20 mouse cellular contexts compared by ENCODE assay signal in the genomic region with DNA sequence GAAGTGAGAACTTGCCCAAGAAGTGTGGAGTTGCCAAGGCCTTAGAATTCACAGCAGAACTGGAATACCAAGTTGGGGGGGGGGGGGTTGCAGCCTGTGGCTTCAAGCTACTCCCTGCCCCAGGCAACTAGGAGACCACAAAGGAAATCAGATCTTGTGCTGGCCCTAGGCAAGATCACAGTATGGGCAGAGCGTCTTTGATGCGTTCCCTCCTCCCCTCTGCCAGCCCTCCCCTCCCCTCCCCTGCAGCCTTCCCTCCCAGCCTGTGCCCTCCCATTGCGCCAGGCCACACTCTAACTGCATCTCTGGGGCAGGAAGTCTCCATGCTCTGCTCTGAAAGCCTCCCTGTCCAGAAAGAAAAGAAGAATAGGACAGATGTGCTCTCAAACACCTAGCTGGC.
DNase-seq lines count a peak whose midpoint lies in the region; ATAC-seq lines count a peak whose summit lies in the region.
"Had no signal": no experiment of that assay in that cellular context is flagged by ENCODE, and none has a peak within 500 bp of the region (broad histone marks: within the 10 kb centered on the region; RNA-seq: fewer than 3 reads in every experiment).

No protein-coding gene starts in this region.

- no peaks in the 10 kb centered on the region for H3K27me3 ChIP-seq in megakaryocyte, embryonic 14.5 days (replicated peaks)
- H3K27me3 ChIP-seq: forebrain, embryonic 12.5 days; hindbrain, embryonic 13.5 days had no signal

- peak overlapping the region; percentile 10 for H3K4me3 ChIP-seq in megakaryocyte, embryonic 14.5 days (replicated peaks)
- H3K4me3 ChIP-seq: forebrain, embryonic 12.5 days; heart, embryonic 10.5 days; hindbrain, embryonic 13.5 days had no signal

- peaks cover 4% of the 10 kb centered on the region; the same call in 1 of the 2 replicates for H3K9me3 ChIP-seq in megakaryocyte, embryonic 14.5 days
- H3K9me3 ChIP-seq: forebrain, embryonic 12.5 days; heart, embryonic 10.5 days; hindbrain, embryonic 13.5 days had no signal

- ATAC-seq in megakaryocyte, adult 5-6 weeks (ENCODE audit: poor library complexity, severe bottlenecking) = no peak
- ATAC-seq in common myeloid progenitor, adult 5-6 weeks (replicated peaks; ENCODE audit: low read depth, poor library complexity, severe bottlenecking) = peak; percentile 75
- ATAC-seq in granulocyte monocyte progenitor cell, adult 5-6 weeks (replicated peaks; ENCODE audit: poor library complexity, severe bottlenecking) = peak; percentile 57
- ATAC-seq in megakaryocyte progenitor cell, adult 5-6 weeks (replicated peaks; ENCODE audit: poor library complexity) = peak; percentile 68
- ATAC-seq: forebrain, embryonic 16.5 days; hindbrain, postnatal 0 days had no signal

- no peak for DNase-seq in lung, postnatal 4 days
- no peak for DNase-seq in layer of hippocampus, postnatal 36 days
- DNase-seq: adrenal gland, adult 2 months; adrenal gland, postnatal 36 days; cerebellum, adult 11-12 months; cerebellum, adult 9-11 months; cerebellum, postnatal 36 days; gastrocnemius, postnatal 14 days; heart, postnatal 10 days; heart, postnatal 4 days had no signal

- no peaks in the 10 kb centered on the region for H3K36me3 ChIP-seq in megakaryocyte, embryonic 14.5 days (replicated peaks; ENCODE audit: low read length)
- H3K36me3 ChIP-seq: forebrain, embryonic 12.5 days; heart, embryonic 10.5 days; hindbrain, embryonic 13.5 days had no signal

- H3K4me1 ChIP-seq in megakaryocyte, embryonic 14.5 days = peaks cover 32% of the 10 kb centered on the region
- H3K4me1 ChIP-seq: forebrain, embryonic 12.5 days; heart, embryonic 10.5 days; hindbrain, embryonic 13.5 days had no signal
